Mouse (Mus musculus) spleen, adult 12 weeks (tissue): ENCODE measurements around the gene C3.
A peak's percentile ranks its signal among the peaks of the same experiment; 100 is the strongest.

Source experiments
- DNase-seq: peaks from one replicate; pipeline ENCODE4 v3.0.0; 2022; ENCODE audit warnings: low spot score

Gene C3

GRCm38 (mm10) chr17:57166800-57167791 is 60.8 kb downstream of the C3 start:
- peak; percentile 67 for DNase-seq
